Mouse (Mus musculus) MEL (cell line): ENCODE data around the gene Fam20b.

Experiments
- CTCF ChIP-seq, 3 experiments: IDR thresholded peaks in 2 of 3; conservative IDR thresholded peaks in 1 of 3; 2 replicates each; pipeline ENCODE4 v1.5.1; 2011 to 2012; ENCODE audit warnings: low read length in 3 of 3, low read depth in 2 of 3, mild to moderate bottlenecking in 2 of 3, improper control_type of control experiment in 1 of 3, inconsistent platforms in 1 of 3, mixed read lengths in 1 of 3, moderate library complexity in 1 of 3; ENCODE audit not compliant: control insufficient read depth in 1 of 3, insufficient read depth in 1 of 3, poor library complexity in 1 of 3, severe bottlenecking in 1 of 3
- GABPA ChIP-seq: IDR thresholded peaks from 2 replicates; pipeline ENCODE4 v1.6.1; 2012; ENCODE audit warnings: low read depth, mild to moderate bottlenecking, inconsistent platforms, low read length, improper control_type of control experiment, moderate library complexity
- POLR2A ChIP-seq, 2 experiments: IDR thresholded peaks; 2 replicates each; pipeline ENCODE4 v1.6.1; 2011 to 2012; ENCODE audit warnings: low read length in 2 of 2, mild to moderate bottlenecking in 2 of 2, control low read depth in 1 of 2, improper control_type of control experiment in 1 of 2, low read depth in 1 of 2, moderate library complexity in 1 of 2; ENCODE audit not compliant: control insufficient read depth in 1 of 2, insufficient read depth in 1 of 2, poor library complexity in 1 of 2
- TAL1 ChIP-seq: IDR thresholded peaks from 2 replicates; pipeline ENCODE4 v1.6.1; 2012; ENCODE audit warnings: mild to moderate bottlenecking, inconsistent platforms, low read length, moderate library complexity, mixed read lengths

GRCm38 (mm10) chr1:156674195-156675000 is 44.5 kb downstream of the Fam20b start, which contains the start of gene Tor3a:
- peak; percentile 9 to 46; a peak in 2 of 4 replicates for TF ChIP-seq POLR2A (IDR thresholded peaks at IDR 0.05; ENCODE audit: control insufficient read depth in 1 of 2, insufficient read depth in 1 of 2, low read depth in 1 of 2, low read length in 2 of 2, poor library complexity in 1 of 2)
- TF ChIP-seq CTCF (IDR thresholded peaks at IDR 0.05 in 2 of 3, conservative IDR thresholded peaks at IDR 0.05 in 1 of 3; ENCODE audit: control insufficient read depth in 1 of 3, insufficient read depth in 1 of 3, low read depth in 2 of 3, low read length in 3 of 3, poor library complexity in 1 of 3, severe bottlenecking in 1 of 3) = no peak
- no peak for TF ChIP-seq TAL1
- no peak for TF ChIP-seq GABPA
